Mouse (Mus musculus) CD4-positive naive resting alpha-beta T cell, adult 57 days (primary cell): ENCODE measurements around the gene Otp. TPM values are rescaled to one million over a fixed set of nuclear protein-coding genes. Genes with fewer than 3 reads are reported as not detected.

Experiments
- total RNA-seq: library from RNA; stranded (reverse); gene quantifications from one replicate; pipeline ENCODE4 v1.2.4, GENCODE M21; 2023

The Otp gene
- total RNA-seq = not detected

DNA sequence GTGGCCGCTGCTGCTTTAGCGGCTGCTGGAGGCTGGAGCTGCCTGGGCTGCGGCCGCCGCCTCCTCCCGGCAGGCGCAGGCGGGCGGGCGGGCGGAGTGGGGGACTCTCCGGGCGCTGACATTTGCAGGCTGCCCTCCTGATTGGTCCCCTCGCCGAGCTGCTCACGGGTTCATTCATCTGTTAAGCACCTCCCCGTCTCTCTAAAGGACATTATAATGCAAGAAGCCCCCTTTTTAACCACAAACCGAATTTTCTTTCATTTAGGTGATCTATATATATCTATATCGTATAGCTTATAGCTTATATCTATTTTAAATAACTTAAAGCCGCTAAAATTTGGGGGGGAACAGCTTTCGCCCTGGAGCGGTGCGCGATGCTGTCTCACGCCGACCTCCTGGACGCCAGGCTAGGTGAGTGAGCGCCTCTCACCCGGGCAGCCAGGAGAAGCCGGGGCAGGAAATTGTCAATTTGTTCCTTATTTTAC is at the start of gene Otp:
Gene Otp (plus strand): TSS at position 207 of the 485 bp plus-strand sequence.

Other genes starting within 250 kb of the Otp start
- 160 TPM for gene Tbca, start 86.7 kb upstream of the Otp start, total RNA-seq
- gene Wdr41, start 100.7 kb downstream of the Otp start, total RNA-seq = 12.8 TPM